8 mouse cellular contexts compared by ENCODE assay signal in the genomic region with DNA sequence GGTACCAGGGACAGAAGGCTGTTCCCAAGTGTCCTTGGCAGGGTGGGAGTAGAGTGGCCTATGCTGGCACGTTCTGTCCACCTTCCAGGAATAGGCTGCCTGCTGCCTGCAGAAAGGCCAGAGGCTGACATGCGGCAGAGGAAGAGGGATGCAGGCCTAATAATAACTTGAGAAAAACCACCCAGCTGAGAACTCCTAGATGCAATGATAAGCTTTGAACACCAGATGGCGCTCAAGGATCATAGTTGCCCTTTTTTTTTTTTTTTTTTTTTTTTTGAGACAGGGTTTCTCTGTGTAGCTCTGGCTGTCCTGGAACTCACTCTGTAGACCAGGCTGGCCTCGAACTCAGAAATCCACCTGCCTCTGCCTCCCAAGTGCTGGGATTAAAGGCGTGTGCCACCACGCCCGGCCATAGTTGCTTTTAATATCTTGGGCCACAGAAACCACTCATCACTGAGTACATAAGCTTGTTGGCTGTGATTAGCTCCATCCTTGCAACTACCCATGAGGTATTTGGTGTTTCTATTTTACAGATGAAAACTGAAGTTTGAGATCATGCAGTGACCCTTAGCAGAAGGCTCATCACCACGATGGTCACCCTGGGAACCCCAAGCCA. TPM values are rescaled to one million over a fixed set of nuclear protein-coding genes. Genes with fewer than 3 reads are reported as not detected.
DNase-seq lines count a peak whose midpoint lies in the region; ATAC-seq and TF ChIP-seq lines count a peak whose summit lies in the region.
"Had no signal": no experiment of that assay in that cellular context is flagged by ENCODE, and none has a peak within 500 bp of the region (broad histone marks: within the 10 kb centered on the region; RNA-seq: fewer than 3 reads in every experiment).

No protein-coding gene starts in this region.

- H3K27me3 ChIP-seq in forebrain, postnatal 0 days (ENCODE audit: insufficient read depth, low read length) = no peaks in the 10 kb centered on the region
- no peaks in the 10 kb centered on the region for H3K27me3 ChIP-seq in liver, embryonic 11.5 days (replicated peaks; ENCODE audit: control insufficient read depth, insufficient read depth, low read length)
- H3K27me3 ChIP-seq in neural tube, embryonic 11.5 days (ENCODE audit: control insufficient read depth, insufficient read depth, low read length) = no peaks in the 10 kb centered on the region

- no peak overlapping the region for H3K4me3 ChIP-seq in forebrain, postnatal 0 days (ENCODE audit: low read depth, low read length)
- H3K4me3 ChIP-seq in liver, embryonic 11.5 days (ENCODE audit: low read depth, low read length) = no peak overlapping the region
- no peak overlapping the region for H3K4me3 ChIP-seq in neural tube, embryonic 11.5 days (ENCODE audit: low read depth, low read length)
- H3K4me3 ChIP-seq: limb, embryonic 13.5 days had no signal

- peak; percentile 82 for DNase-seq in 416B (ENCODE audit: low read depth)
- peak; percentile 62 for DNase-seq in CD4-positive helper T cell, adult 2 months (ENCODE audit: low read depth, low spot score)
- DNase-seq in c-Kit-positive CD71-positive TER-119-negative erythroid progenitor cells, embryonic 14.5 days (ENCODE audit: low read depth) = peak; percentile 63
- peak; percentile 88 for DNase-seq in forebrain, postnatal 0 days
- peak; percentile 38 to 41 for DNase-seq in kidney, adult 8-10 months
- DNase-seq in liver, embryonic 11.5 days (ENCODE audit: low spot score) = no peak
- peak; percentile 39 for DNase-seq in neural tube, embryonic 11.5 days (ENCODE audit: low spot score)

- no peaks in the 10 kb centered on the region for H3K4me1 ChIP-seq in forebrain, postnatal 0 days (ENCODE audit: insufficient read depth)
- peaks cover 5% of the 10 kb centered on the region; the same call in 1 of the 2 replicates for H3K4me1 ChIP-seq in liver, embryonic 11.5 days (replicated peaks; ENCODE audit: control insufficient read depth, insufficient read depth, low read length)
- H3K4me1 ChIP-seq in neural tube, embryonic 11.5 days (ENCODE audit: control insufficient read depth, insufficient read depth, low read length) = no peaks in the 10 kb centered on the region
- H3K4me1 ChIP-seq: limb, embryonic 13.5 days had no signal

- H3K36me3 ChIP-seq in forebrain, postnatal 0 days (ENCODE audit: insufficient read depth) = no peaks in the 10 kb centered on the region
- no peaks in the 10 kb centered on the region for H3K36me3 ChIP-seq in liver, embryonic 11.5 days (ENCODE audit: control insufficient read depth, insufficient read depth, low read length)
- H3K36me3 ChIP-seq in neural tube, embryonic 11.5 days (ENCODE audit: control insufficient read depth, insufficient read depth, low read length) = no peaks in the 10 kb centered on the region
- H3K36me3 ChIP-seq: limb, embryonic 13.5 days had no signal

- ATAC-seq in forebrain, postnatal 0 days = peak; percentile 40
- 0 out of 2 replicates have a peak, but pooled peaks have one; percentile 18 for ATAC-seq in liver, embryonic 11.5 days (replicated peaks; ENCODE audit: low FRiP score)
- no peak for ATAC-seq in neural tube, embryonic 11.5 days (ENCODE audit: insufficient read depth, low FRiP score, low TSS enrichment)

- H3K4me2 ChIP-seq in forebrain, postnatal 0 days (ENCODE audit: low read depth) = no peak overlapping the region
- no peak overlapping the region; the same call in 1 of the 2 replicates for H3K4me2 ChIP-seq in liver, embryonic 11.5 days
- no peak overlapping the region for H3K4me2 ChIP-seq in neural tube, embryonic 11.5 days (ENCODE audit: low read depth)
- H3K4me2 ChIP-seq: limb, embryonic 13.5 days had no signal

- 37% methylated on average over 8 of the region's 8 CpGs for WGBS in forebrain, postnatal 0 days
- WGBS in liver, embryonic 11.5 days = 31% methylated on average over 8 of the region's 8 CpGs
- 33% methylated on average over 8 of the region's 8 CpGs for WGBS in neural tube, embryonic 11.5 days

- H3K9me3 ChIP-seq in forebrain, postnatal 0 days (ENCODE audit: low read length) = no peaks in the 10 kb centered on the region
- no peaks in the 10 kb centered on the region for H3K9me3 ChIP-seq in liver, embryonic 11.5 days (ENCODE audit: control insufficient read depth, low read length)
- no peaks in the 10 kb centered on the region for H3K9me3 ChIP-seq in neural tube, embryonic 11.5 days (ENCODE audit: control insufficient read depth, low read length)
- H3K9me3 ChIP-seq: limb, embryonic 13.5 days had no signal

- H3K9ac ChIP-seq in forebrain, postnatal 0 days = no peak overlapping the region
- H3K9ac ChIP-seq in liver, embryonic 11.5 days (ENCODE audit: low read depth, low read length) = no peak overlapping the region
- H3K9ac ChIP-seq in neural tube, embryonic 11.5 days (ENCODE audit: low read length) = no peak overlapping the region
- H3K9ac ChIP-seq: limb, embryonic 13.5 days had no signal

- TF ChIP-seq CTCF in forebrain, postnatal 0 days (IDR thresholded peaks at IDR 0.05; ENCODE audit: low read depth) = peak; percentile 77

- H3K27ac ChIP-seq in forebrain, postnatal 0 days (ENCODE audit: low read depth, low read length) = no peak overlapping the region
- H3K27ac ChIP-seq in liver, embryonic 11.5 days (ENCODE audit: low read depth, low read length) = no peak overlapping the region
- H3K27ac ChIP-seq in neural tube, embryonic 11.5 days (ENCODE audit: low read depth, low read length) = no peak overlapping the region
- H3K27ac ChIP-seq: limb, embryonic 13.5 days had no signal

RNA-seq across cellular contexts. Expression of gene Ppp2r5c, which starts 28.1 kb away (rescaled TPM):
- total RNA-seq in forebrain, postnatal 0 days (2014; rRNA removed) = 171 and 191 TPM in 2 replicates
- polyA plus RNA-seq in forebrain, postnatal 0 days (2015; fragmentation: Nextera tagmentation; extraction: Ambion mirVana) = 147 and 169 TPM in 2 replicates
- 138 and 151 TPM in 2 replicates for polyA plus RNA-seq in liver, embryonic 11.5 days (2014; fragmentation: Nextera tagmentation; extraction: Ambion mirVana)
- 164 and 170 TPM in 2 replicates for polyA plus RNA-seq in neural tube, embryonic 11.5 days (2014; fragmentation: Nextera tagmentation; extraction: Ambion mirVana)
